Mouse (Mus musculus): ENCODE results near the gene Cpvl. TPM values are rescaled to one million over a fixed set of nuclear protein-coding genes. Genes with fewer than 3 reads are reported as not detected.

The Cpvl gene
- total and polyA plus RNA-seq, 3 experiments, result not detected

- no peak overlapping the region for H3K9ac ChIP-seq (ENCODE audit: control insufficient read depth, low read depth, low read length, poor library complexity, severe bottlenecking)
- H3K36me3 ChIP-seq (ENCODE audit: control insufficient read depth in 1 of 2, insufficient read depth in 2 of 2, low read length in 2 of 2), result no peaks in the 10 kb centered on the region
- H3K4me3 ChIP-seq (ENCODE audit: control insufficient read depth in 1 of 2, insufficient read depth in 1 of 2, low read depth in 2 of 2, low read length in 2 of 2), result no peak overlapping the region
- TF ChIP-seq EP300 (IDR thresholded peaks at IDR 0.05; ENCODE audit: low read depth in 1 of 2, low read length in 2 of 2), result no peak
- no peaks in the 10 kb centered on the region for H3K4me1 ChIP-seq (ENCODE audit: control insufficient read depth in 1 of 2, insufficient read depth in 2 of 2, low read length in 2 of 2)
- no peak overlapping the region for H3K27ac ChIP-seq (ENCODE audit: control insufficient read depth, low read depth, low read length)
- no peak for DNase-seq (ENCODE audit: low read depth, low spot score)
- no peaks in the 10 kb centered on the region for H3K27me3 ChIP-seq (ENCODE audit: control insufficient read depth in 1 of 2, insufficient read depth in 2 of 2, low read length in 2 of 2)
- no peaks in the 10 kb centered on the region for H3K9me3 ChIP-seq (replicated peaks; ENCODE audit: insufficient read depth, low read length)
- H3K79me2 ChIP-seq (ENCODE audit: control insufficient read depth, insufficient read depth, low read length, poor library complexity), result no peaks in the 10 kb centered on the region
Observed at GRCm38 (mm10) chr6:53874881-53875429, 103.5 kb downstream of the Cpvl start.

DNA sequence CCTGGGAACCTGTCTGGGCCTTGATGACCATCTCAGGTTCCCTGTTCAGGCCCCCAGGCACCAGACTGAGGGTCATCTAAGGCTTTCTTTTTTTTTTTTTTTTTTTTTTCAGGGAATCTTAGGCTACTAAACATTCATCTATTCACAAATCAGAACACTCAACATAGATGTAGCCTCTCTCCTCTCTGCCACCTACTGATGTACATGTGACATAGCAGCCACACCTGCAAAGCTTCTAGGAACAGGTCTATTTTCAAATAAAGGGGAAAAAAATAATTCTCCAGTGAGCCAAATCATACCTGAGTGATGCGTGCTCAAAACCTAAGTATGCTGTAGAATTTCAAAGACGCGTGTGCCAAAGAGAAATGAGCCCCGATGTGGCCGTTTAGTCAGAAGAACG is 106.6 kb downstream of the Cpvl start:
- no peak overlapping the region for H3K9ac ChIP-seq (ENCODE audit: control insufficient read depth, low read depth, low read length, poor library complexity, severe bottlenecking)
- no peaks in the 10 kb centered on the region for H3K27me3 ChIP-seq (ENCODE audit: control insufficient read depth in 1 of 2, insufficient read depth in 2 of 2, low read length in 2 of 2)
- H3K27ac ChIP-seq (ENCODE audit: control insufficient read depth, low read depth, low read length), result no peak overlapping the region
- no peaks in the 10 kb centered on the region for H3K36me3 ChIP-seq (ENCODE audit: control insufficient read depth in 1 of 2, insufficient read depth in 2 of 2, low read length in 2 of 2)
- H3K79me2 ChIP-seq (ENCODE audit: control insufficient read depth, insufficient read depth, low read length, poor library complexity), result no peaks in the 10 kb centered on the region
- no peak for DNase-seq (ENCODE audit: low read depth, low spot score)
- no peak for TF ChIP-seq ZC3H11A (IDR thresholded peaks at IDR 0.05; ENCODE audit: low read depth, low read length)
- no peak for TF ChIP-seq GATA1 (IDR thresholded peaks at IDR 0.05; ENCODE audit: low read depth, low read length)
- no peak for TF ChIP-seq POLR2A (IDR thresholded peaks at IDR 0.05; ENCODE audit: control insufficient read depth in 1 of 2, insufficient read depth in 1 of 2, low read depth in 1 of 2, low read length in 2 of 2, poor library complexity in 1 of 2)
- no peaks in the 10 kb centered on the region for H3K4me1 ChIP-seq (ENCODE audit: control insufficient read depth in 1 of 2, insufficient read depth in 2 of 2, low read length in 2 of 2)
- H3K4me3 ChIP-seq (ENCODE audit: control insufficient read depth in 1 of 2, insufficient read depth in 1 of 2, low read depth in 2 of 2, low read length in 2 of 2), result no peak overlapping the region
- H3K9me3 ChIP-seq (replicated peaks; ENCODE audit: insufficient read depth, low read length), result no peaks in the 10 kb centered on the region

GRCm38 (mm10) chr6:53863011-53863410 is 115.5 kb downstream of the Cpvl start:
- Histone ChIP-seq H3K36me3 (ENCODE audit: control insufficient read depth in 1 of 2, insufficient read depth in 2 of 2, low read length in 2 of 2) (no peaks in the 10 kb centered on the region), H3K4me3 (ENCODE audit: control insufficient read depth in 1 of 2, insufficient read depth in 1 of 2, low read depth in 2 of 2, low read length in 2 of 2) (no peak overlapping the region), H3K9me3 (replicated peaks; ENCODE audit: insufficient read depth, low read length) (no peaks in the 10 kb centered on the region), H3K9ac (ENCODE audit: control insufficient read depth, low read depth, low read length, poor library complexity, severe bottlenecking) (no peak overlapping the region), H3K79me2 (ENCODE audit: control insufficient read depth, insufficient read depth, low read length, poor library complexity) (no peaks in the 10 kb centered on the region), H3K4me1 (ENCODE audit: control insufficient read depth in 1 of 2, insufficient read depth in 2 of 2, low read length in 2 of 2) (no peaks in the 10 kb centered on the region), H3K27ac (ENCODE audit: control insufficient read depth, low read depth, low read length) (no peak overlapping the region), H3K27me3 (ENCODE audit: control insufficient read depth in 1 of 2, insufficient read depth in 2 of 2, low read length in 2 of 2) (no peaks in the 10 kb centered on the region)
- DNase-seq (ENCODE audit: low read depth, low spot score), result no peak
- TF ChIP-seq CHD1 (IDR thresholded peaks at IDR 0.05; ENCODE audit: low read depth, low read length), result no peak
- TF ChIP-seq E2F4 (IDR thresholded peaks at IDR 0.05; ENCODE audit: borderline replicate concordance, low read depth, low read length), result no peak
- no peak for TF ChIP-seq MAZ (IDR thresholded peaks at IDR 0.05; ENCODE audit: low read depth, low read length)
- no peak for TF ChIP-seq MEF2A (IDR thresholded peaks at IDR 0.05; ENCODE audit: extremely low read depth, insufficient replicate concordance, low read depth, low read length, poor library complexity, severe bottlenecking)
- TF ChIP-seq CHD2 (IDR thresholded peaks at IDR 0.05; ENCODE audit: low read length), result no peak
- no peak for TF ChIP-seq ZC3H11A (IDR thresholded peaks at IDR 0.05; ENCODE audit: low read depth, low read length)
- no peak for TF ChIP-seq USF1 (IDR thresholded peaks at IDR 0.05; ENCODE audit: low read depth, low read length)
- no peak for TF ChIP-seq NELFE (IDR thresholded peaks at IDR 0.05; ENCODE audit: low read depth, low read length)
- TF ChIP-seq NRF1 (IDR thresholded peaks at IDR 0.05; ENCODE audit: insufficient read depth, low read depth, low read length, poor library complexity, severe bottlenecking), result no peak
- TF ChIP-seq POLR2AphosphoS5 (IDR thresholded peaks at IDR 0.05; ENCODE audit: borderline replicate concordance, low read depth, low read length), result no peak
- TF ChIP-seq MAFK (IDR thresholded peaks at IDR 0.05; ENCODE audit: borderline replicate concordance, low read depth, low read length), result no peak
- TF ChIP-seq ZMIZ1 (IDR thresholded peaks at IDR 0.05; ENCODE audit: low read depth, low read length), result no peak
- no peak for TF ChIP-seq RCOR1 (IDR thresholded peaks at IDR 0.05; ENCODE audit: low read depth, low read length)
- TF ChIP-seq UBTF (IDR thresholded peaks at IDR 0.05; ENCODE audit: borderline replicate concordance, insufficient read depth, low read depth, low read length), result no peak
- no peak for TF ChIP-seq MXI1 (IDR thresholded peaks at IDR 0.05; ENCODE audit: low read depth, low read length)
- no peak for TF ChIP-seq CTCF (IDR thresholded peaks at IDR 0.05 in 2 of 3, conservative IDR thresholded peaks at IDR 0.05 in 1 of 3; ENCODE audit: control insufficient read depth in 1 of 3, insufficient read depth in 1 of 3, low read depth in 2 of 3, low read length in 3 of 3, poor library complexity in 1 of 3, severe bottlenecking in 1 of 3)
- TF ChIP-seq SIN3A (IDR thresholded peaks at IDR 0.05; ENCODE audit: low read length), result no peak
- TF ChIP-seq MAX (IDR thresholded peaks at IDR 0.05; ENCODE audit: low read length), result no peak

All from MEL (cell line).